Mouse (Mus musculus): ENCODE measurements around the gene Osbpl3.

- TF ChIP-seq TAL1 (IDR thresholded peaks at IDR 0.05; ENCODE audit: low read length) = no peak
- no peak for TF ChIP-seq GATA1 (IDR thresholded peaks at IDR 0.05; ENCODE audit: low read length)
These were observed 55.8 kb downstream of the Osbpl3 start for GRCm38 (mm10) chr6:50400234-50400633.
